Mouse (Mus musculus): ENCODE results near the gene Gm49361. TPM values are rescaled to one million over a fixed set of nuclear protein-coding genes. Genes with fewer than 3 reads are reported as not detected.
"Not testable (repeated sequence)": the region's sequence is repeated elsewhere in the genome, so short reads cannot be mapped to it uniquely, and the experiment has no call there.

Gm49361 gene
- polyA plus RNA-seq, 1 experiment from 2014 or later: not detected

DNA sequence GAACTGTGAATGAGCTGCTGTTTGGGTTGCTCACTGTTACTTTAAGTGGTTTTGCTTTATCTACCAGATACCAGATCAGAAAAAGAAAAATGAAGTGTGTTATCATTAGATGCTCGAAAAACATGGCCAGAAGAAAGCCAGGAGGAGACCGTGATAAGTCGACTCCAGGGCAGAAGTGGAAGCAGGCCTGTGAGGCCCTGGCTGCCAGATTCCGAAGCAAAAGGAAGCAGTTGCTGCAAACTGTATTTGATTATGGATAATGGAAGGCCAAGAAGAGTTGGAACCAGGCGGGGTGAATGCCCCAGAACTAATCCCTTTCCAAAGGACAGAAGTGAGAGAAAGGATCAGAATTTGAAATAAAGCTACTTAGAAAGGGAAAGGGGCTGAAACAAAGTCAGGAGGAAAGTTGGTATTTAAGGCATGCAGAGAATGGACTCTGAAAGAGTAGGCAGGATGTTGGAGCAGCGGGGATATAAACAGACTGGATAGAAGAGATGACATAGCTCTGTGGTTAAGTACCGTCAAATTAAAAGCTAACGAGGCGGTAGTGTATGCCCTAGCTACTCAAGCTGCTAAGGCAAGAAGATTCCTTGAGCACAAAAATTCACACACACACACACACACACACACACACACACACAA lies 7.6 kb upstream of the Gm49361 start:
- H3K27me3 ChIP-seq: no peaks in the 10 kb centered on the region
- no peak overlapping the region for H3K27ac ChIP-seq
- 36% methylated on average over 9 of the region's 9 CpGs for WGBS
- H3K9me3 ChIP-seq: no peaks in the 10 kb centered on the region
- H3K4me2 ChIP-seq: no peak overlapping the region
- no peaks in the 10 kb centered on the region for H3K36me3 ChIP-seq
- H3K4me1 ChIP-seq (replicated peaks): no peaks in the 10 kb centered on the region
- H3K9ac ChIP-seq: no peak overlapping the region
- no peak overlapping the region for H3K4me3 ChIP-seq
- ATAC-seq (ENCODE audit: low FRiP score): no peak

DNA sequence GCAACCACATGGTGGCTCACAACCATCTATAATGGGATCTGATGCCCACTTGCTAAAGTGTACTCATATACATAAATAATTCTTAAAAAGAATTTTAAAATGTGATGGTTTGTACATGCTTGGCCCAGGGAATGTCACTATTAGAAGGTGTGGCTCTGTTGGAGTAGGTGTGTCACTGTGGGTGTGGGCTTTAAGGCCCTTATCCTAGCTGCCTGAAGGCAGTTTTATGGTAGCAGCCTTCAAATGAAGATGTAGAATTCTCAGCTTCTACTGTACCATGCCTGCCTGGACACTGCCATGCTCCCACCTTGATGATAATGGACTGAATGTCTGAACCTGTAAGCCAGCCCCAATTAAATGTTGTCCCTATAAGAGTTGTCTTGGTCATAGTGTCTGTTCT lies 5.1 kb upstream of the Gm49361 start:
- not testable (repeated sequence) for H3K36me3 ChIP-seq; ATAC-seq (ENCODE audit: low FRiP score); H3K27ac ChIP-seq

DNA sequence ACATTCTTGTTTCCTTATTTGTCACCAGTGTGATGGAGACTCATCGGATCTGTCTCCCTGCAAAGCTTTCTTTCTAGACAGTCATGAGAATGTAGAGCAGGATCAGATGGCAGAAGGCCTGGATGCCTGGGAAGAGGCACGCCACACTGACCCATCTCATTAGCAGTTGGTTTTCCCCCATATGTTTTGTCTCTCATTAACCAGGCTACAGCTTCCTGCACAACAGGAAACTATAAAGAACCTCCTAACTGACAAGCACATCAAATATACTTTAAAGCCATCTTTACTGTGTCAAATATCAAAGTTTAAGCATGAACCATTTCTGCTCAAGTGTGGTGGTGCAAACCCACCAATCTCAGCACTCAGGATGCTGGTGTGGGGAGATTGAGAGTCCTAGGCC lies 3.6 kb upstream of the Gm49361 start:
- no peak for ATAC-seq (ENCODE audit: low FRiP score)
- H3K9me3 ChIP-seq: no peaks in the 10 kb centered on the region
- H3K4me2 ChIP-seq: no peak overlapping the region
- H3K27me3 ChIP-seq: peaks cover 9% of the 10 kb centered on the region; the same call in 1 of the 2 replicates
- no peaks in the 10 kb centered on the region for H3K36me3 ChIP-seq
- no peak overlapping the region for H3K9ac ChIP-seq
- 90% methylated on average over 2 of the region's 2 CpGs for WGBS
- peaks cover 16% of the 10 kb centered on the region for H3K4me1 ChIP-seq (replicated peaks)
- H3K27ac ChIP-seq: no peak overlapping the region
- no peak overlapping the region for H3K4me3 ChIP-seq

More for the DNA sequence above, 5.1 kb upstream of the Gm49361 start:
- H3K27me3 ChIP-seq; H3K4me3 ChIP-seq; H3K9me3 ChIP-seq; H3K4me2 ChIP-seq; H3K4me1 ChIP-seq (replicated peaks); H3K9ac ChIP-seq: not testable (repeated sequence)

DNA sequence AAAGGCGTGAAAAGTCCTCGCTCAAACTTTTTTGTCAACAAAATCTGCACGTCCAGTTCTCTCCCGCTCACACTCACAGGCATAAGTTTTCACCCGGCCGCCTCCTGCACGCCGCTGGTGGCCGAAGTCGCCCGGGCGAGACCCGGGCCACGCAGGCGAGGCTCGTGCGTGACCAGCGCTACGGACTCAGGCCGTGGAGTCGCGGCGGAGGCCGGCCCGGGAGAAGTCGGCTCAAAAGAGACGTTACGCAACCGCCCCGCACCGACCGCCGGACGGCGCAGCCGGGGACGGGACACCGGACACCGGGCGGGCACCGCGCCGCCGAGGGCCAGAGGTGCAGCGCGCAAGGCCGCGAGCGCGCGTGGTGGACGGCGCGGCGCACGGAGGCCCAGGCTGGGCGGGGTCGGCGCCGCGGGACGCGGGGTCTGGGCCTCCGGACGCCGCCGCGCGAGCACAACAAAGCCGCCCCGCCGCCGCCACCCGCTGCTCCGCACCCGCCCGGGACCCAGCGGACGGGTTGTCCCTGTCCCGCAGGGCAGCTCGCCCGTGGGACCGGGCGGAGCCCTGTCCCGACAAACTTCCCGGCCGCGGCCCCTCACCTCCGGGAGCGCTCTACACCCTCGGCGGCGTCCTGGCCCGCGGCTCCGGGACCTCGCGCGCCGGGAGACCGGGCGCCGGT lies 473 bp downstream of the Gm49361 start:
- Histone ChIP-seq H3K27me3 (peaks cover 9% of the 10 kb centered on the region; the same call in 1 of the 2 replicates), H3K27ac (peak overlapping the region; percentile 85), H3K36me3 (no peaks in the 10 kb centered on the region), H3K4me3 (peak overlapping the region; percentile 90), H3K4me2 (peak overlapping the region; percentile 90), H3K9me3 (no peaks in the 10 kb centered on the region), H3K4me1 (replicated peaks) (peaks cover 36% of the 10 kb centered on the region), H3K9ac (peak overlapping the region; percentile 87)
- ATAC-seq (ENCODE audit: low FRiP score): peak; percentile 77
- WGBS: under 1% methylated on average over 75 of the region's 103 CpGs

DNA sequence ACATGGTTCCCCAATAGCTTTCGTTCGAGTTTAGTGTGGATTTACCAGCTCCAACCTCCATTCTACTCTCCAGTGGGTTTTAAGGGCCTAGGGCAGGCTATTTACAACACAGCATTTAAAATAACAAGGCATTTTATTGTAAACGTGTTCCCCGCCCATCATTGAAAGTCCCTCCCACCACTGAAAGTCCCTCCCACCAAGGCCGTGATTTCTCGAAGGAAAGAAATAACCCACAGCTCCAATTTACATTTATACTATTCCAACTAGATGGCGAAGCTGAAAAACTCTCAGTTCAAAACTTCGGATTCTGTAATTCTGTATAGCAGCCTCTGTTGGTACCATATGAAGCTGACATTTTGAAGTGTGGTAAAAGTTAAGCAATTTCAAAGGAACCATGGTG lies 1.4 kb downstream of the Gm49361 start:
- Histone ChIP-seq H3K27ac (no peak overlapping the region), H3K9ac (peak overlapping the region; percentile 43; the same call in 1 of the 2 replicates), H3K4me2 (peak overlapping the region; percentile 90), H3K9me3 (no peaks in the 10 kb centered on the region), H3K27me3 (peaks cover 9% of the 10 kb centered on the region; the same call in 1 of the 2 replicates), H3K4me3 (peak overlapping the region; percentile 90), H3K4me1 (replicated peaks) (peaks cover 36% of the 10 kb centered on the region), H3K36me3 (no peaks in the 10 kb centered on the region)
- no peak for ATAC-seq (ENCODE audit: low FRiP score)
- 2% methylated on average over 8 of the region's 8 CpGs for WGBS

DNA sequence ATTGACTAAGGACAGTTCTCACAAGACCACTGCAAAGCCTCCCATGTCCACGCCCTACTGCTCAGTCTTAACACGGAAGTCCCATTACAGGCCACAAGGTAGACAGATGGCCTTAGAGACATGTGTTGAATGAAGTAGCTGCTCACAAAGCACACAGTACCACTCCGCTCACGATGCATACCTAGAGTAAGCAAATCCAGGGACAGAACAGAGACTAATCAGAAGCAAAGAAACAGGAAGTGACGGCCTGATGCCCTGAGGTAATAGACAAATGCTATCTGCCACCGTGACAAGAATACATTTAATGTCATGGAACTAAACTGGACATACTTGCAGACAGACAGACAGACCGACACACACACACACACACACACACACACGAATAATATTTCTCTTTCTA lies 5.3 kb downstream of the Gm49361 start:
- Histone ChIP-seq H3K4me3 (no peak overlapping the region), H3K36me3 (no peaks in the 10 kb centered on the region), H3K9ac (no peak overlapping the region), H3K27me3 (no peaks in the 10 kb centered on the region), H3K4me2 (no peak overlapping the region), H3K27ac (no peak overlapping the region), H3K9me3 (no peaks in the 10 kb centered on the region), H3K4me1 (replicated peaks) (peaks cover 34% of the 10 kb centered on the region)
- 83% methylated on average over 8 of the region's 8 CpGs for WGBS
- ATAC-seq (ENCODE audit: low FRiP score): no peak

DNA sequence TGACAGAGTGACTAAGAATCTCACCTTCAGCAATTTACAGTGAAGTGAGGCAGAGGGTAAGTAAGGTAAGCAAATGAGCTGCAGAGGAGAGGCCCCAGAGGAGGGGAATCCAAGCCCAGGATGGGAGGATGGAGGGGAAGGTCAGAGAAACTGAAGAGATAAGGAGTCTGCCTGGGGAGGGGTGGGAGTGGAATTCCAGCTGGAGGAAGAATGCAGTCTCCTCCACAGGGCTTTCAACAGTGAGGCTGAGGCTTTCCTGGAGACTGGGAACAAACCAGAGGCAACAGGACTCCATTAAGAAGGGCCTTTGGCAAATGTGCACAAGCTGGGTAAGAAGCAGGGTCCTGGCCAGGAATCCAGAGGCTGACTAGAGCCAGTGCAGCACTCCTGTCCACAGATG lies 8.8 kb downstream of the Gm49361 start:
- Histone ChIP-seq H3K9ac (no peak overlapping the region), H3K4me1 (replicated peaks) (peaks cover 27% of the 10 kb centered on the region), H3K4me2 (no peak overlapping the region), H3K4me3 (no peak overlapping the region), H3K27me3 (no peaks in the 10 kb centered on the region), H3K36me3 (no peaks in the 10 kb centered on the region), H3K27ac (no peak overlapping the region), H3K9me3 (no peaks in the 10 kb centered on the region)
- no peak for ATAC-seq (ENCODE audit: low FRiP score)

DNA sequence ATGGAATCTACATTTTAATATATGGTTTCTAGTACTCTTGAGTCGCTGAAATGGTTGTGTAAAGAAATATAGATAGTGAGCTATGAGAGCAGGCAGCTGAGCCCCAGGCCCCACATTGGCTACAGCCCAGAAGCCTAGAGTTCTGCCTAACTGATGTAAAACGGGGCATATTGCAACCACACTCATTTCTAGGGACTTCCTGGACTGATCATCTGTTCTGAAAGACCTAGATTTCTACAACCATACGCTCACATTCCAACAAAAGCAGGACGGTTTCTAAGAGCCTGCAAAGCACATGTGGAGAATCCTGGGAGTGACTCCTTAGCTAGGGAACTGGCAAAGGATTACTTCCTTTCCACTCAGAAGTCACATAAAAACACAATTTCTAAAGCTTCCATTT lies 9.8 kb downstream of the Gm49361 start:
- no peak overlapping the region for H3K4me2 ChIP-seq
- no peak overlapping the region for H3K27ac ChIP-seq
- no peak overlapping the region for H3K4me3 ChIP-seq
- H3K27me3 ChIP-seq: no peaks in the 10 kb centered on the region
- H3K9me3 ChIP-seq: no peaks in the 10 kb centered on the region
- 83% methylated on average over 4 of the region's 4 CpGs for WGBS
- ATAC-seq (ENCODE audit: low FRiP score): no peak
- H3K9ac ChIP-seq: no peak overlapping the region
- H3K36me3 ChIP-seq: no peaks in the 10 kb centered on the region
- peaks cover 31% of the 10 kb centered on the region for H3K4me1 ChIP-seq (replicated peaks)

DNA sequence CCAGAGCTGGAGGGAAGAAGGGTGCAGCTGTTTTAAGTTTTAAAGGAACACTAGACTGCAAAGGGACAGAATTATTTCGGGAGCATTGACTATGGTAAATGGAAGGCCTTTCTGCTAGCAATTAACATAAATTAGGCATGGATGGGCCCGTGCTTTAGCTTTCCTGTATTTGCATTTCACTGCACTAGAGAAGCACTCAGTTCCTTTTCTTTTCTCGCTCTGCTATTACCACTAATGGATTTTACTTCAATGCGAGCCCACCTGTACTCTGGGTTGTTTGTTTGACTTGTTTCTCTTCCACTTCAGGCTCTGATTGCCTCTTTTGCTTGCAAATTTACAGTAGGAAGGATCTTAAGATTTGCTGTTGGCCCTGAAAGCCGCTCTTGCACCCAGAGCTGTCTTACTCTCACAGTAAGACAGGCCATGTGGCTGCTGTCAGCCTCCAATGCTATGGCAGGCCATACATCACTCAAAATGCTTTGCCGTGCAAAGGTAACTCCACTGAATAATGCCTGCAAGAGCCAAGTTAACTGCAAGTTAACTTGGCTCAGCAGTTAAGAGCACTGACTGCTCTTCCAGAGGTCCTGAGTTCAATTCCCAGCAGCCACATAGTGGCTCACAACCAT lies 13.1 kb downstream of the Gm49361 start:
- peak overlapping the region; percentile 15; the same call in 1 of the 2 replicates for H3K27ac ChIP-seq
- H3K4me1 ChIP-seq (replicated peaks): peaks cover 48% of the 10 kb centered on the region
- WGBS: 26% methylated on average over 6 of the region's 6 CpGs
- ATAC-seq (ENCODE audit: low FRiP score): no peak
- H3K4me2 ChIP-seq: no peak overlapping the region
- no peaks in the 10 kb centered on the region for H3K9me3 ChIP-seq
- no peaks in the 10 kb centered on the region for H3K36me3 ChIP-seq
- no peaks in the 10 kb centered on the region for H3K27me3 ChIP-seq
- no peak overlapping the region for H3K4me3 ChIP-seq
- H3K9ac ChIP-seq: no peak overlapping the region

DNA sequence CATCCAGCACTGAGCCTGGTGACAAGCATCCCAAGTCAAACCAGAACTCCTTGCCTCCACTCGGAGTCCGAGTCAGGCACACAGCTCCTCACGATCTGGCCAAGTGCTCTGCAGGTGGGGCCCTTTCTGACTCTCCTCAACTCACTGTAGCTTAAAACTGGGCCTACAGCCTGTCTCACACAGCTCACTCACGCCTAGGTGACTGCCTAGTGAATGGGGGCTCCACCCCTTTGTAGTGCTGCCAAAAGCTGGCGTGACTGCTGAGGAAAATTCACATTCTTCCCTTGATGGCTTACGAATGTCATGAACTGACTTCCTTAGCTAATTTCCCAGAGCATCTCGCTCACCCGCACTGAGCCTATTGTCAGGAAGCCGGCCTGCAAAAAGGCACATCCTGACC lies 15.4 kb downstream of the Gm49361 start:
- Histone ChIP-seq H3K36me3 (peaks cover 7% of the 10 kb centered on the region; the same call in 1 of the 2 replicates), H3K4me3 (no peak overlapping the region), H3K27ac (peak overlapping the region; percentile 61), H3K9ac (peak overlapping the region; percentile 36; the same call in 1 of the 2 replicates), H3K4me1 (replicated peaks) (peaks cover 39% of the 10 kb centered on the region), H3K4me2 (no peak overlapping the region), H3K27me3 (no peaks in the 10 kb centered on the region), H3K9me3 (no peaks in the 10 kb centered on the region)
- peak; percentile 67 for ATAC-seq (ENCODE audit: low FRiP score)
- 31% methylated on average over 9 of the region's 9 CpGs for WGBS

DNA sequence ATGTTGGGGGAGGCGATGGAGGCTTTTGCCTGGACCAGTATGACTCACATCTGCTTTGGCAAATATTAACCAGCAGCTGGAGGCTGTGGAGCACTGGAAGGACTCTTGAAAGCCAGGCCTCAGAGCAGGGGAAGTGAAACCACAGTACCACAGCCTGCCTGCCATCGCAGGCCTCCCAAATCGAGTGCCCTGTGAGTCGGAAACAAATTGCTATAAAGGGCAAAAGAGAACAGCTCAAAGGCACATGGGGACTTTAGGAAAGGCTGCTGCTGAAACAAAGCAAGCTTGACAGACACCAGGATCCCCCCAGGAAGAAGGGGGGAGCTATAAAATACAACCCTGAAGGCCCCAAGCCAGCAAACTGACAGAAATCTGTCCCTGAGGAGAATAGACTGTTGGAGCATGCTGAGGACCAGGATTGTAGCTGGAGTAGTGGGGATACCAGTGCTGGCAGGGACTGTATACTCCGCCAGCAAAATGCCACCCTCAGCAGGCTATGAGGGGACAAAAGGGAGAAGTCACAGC lies 15.9 kb downstream of the Gm49361 start:
- Histone ChIP-seq H3K27me3 (no peaks in the 10 kb centered on the region), H3K36me3 (peaks cover 7% of the 10 kb centered on the region; the same call in 1 of the 2 replicates), H3K4me2 (no peak overlapping the region), H3K9ac (peak overlapping the region; percentile 36), H3K4me3 (no peak overlapping the region), H3K4me1 (replicated peaks) (peaks cover 38% of the 10 kb centered on the region), H3K27ac (peak overlapping the region; percentile 61), H3K9me3 (no peaks in the 10 kb centered on the region)
- ATAC-seq (ENCODE audit: low FRiP score): peak; percentile 83
- WGBS: 37% methylated on average over 5 of the region's 5 CpGs

DNA sequence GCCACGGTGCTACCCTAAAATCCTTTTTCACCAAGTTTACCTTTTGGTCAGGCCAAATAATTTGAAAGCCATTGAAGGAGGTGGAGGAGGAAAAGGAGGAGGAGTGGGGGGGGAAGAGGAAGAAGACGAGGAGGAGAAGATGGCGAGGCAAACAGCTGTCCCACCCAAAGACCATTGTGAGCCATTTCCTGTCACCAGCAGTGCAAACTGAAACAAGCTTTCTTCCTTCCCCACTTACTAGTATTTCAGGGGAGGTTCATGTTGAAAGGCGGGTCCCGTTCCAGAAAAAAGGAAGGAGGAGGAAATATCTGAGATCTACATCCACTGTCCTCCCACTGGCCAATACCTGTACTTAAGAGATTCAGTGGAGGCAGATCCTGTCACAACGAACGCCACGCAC lies 16.5 kb downstream of the Gm49361 start:
- Histone ChIP-seq H3K4me1 (replicated peaks) (peaks cover 38% of the 10 kb centered on the region), H3K9me3 (no peaks in the 10 kb centered on the region), H3K4me3 (no peak overlapping the region), H3K27ac (no peak overlapping the region; the same call in 1 of the 2 replicates), H3K4me2 (no peak overlapping the region), H3K27me3 (no peaks in the 10 kb centered on the region), H3K9ac (no peak overlapping the region), H3K36me3 (peaks cover 7% of the 10 kb centered on the region; the same call in 1 of the 2 replicates)
- ATAC-seq (ENCODE audit: low FRiP score): no peak
- WGBS: 81% methylated on average over 8 of the region's 8 CpGs

All from hindbrain, embryonic 13.5 days (tissue).